Mouse (Mus musculus) CD4-positive, CD25-positive, alpha-beta regulatory T cell, adult 4 months (primary cell): ENCODE measurements around the gene Casc3. TPM values are rescaled to one million over a fixed set of nuclear protein-coding genes. Genes with fewer than 3 reads are reported as not detected.
A peak's percentile ranks its signal among the peaks of the same experiment; 100 is the strongest.

Source experiments
- ATAC-seq: one replicate; pipeline ENCODE4 v1.8.0; 2017
- polyA plus RNA-seq, 2 experiments: library from polyadenylated mRNA; unstranded; fragments of 100-300 nt; shearing (Covaris generic); gene quantifications; one replicate each; pipeline ENCODE4 v1.2.1; 2017

The Casc3 gene
- polyA plus RNA-seq, 2 experiments from 2014 or later = 13.6 to 14.5 TPM

DNA sequence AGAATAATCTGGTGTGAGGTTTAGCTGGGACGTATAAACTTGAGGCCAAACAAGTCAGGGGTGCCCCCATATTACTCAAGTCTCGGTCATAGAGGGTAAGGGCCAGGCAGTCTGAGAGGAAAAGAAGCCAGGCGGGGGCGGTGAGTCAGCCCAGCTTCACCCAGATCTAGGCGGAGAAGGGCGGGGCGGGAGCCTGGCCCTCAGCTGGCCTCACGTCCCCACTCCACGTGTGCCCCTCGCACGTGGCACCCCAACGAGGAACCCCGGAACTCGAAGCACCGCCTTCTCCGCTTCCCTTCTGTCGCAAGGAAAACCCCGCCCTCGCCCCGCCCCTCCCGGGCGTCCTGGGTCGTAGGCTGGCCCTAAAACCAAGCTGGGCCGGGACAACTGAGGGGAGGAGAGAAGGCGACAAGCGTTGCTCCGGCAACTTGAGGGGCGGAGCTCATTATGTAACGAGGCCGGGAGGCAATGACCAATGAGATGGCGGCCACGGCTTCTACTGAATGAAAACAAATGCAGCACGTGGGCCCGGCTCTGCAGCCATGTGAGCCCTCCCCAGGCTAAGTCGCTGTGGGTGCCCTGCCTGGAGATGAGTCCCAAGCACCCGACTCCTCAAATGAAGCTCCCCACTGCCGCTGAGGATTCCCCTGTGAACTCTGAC lies 30.9 kb upstream of the Casc3 start:
- peak; percentile 92 for ATAC-seq

- peak; percentile 8 for ATAC-seq
These were observed 29.9 kb upstream of the Casc3 start, which contains the start of gene Nr1d1 for GRCm38 (mm10) chr11:98774582-98775347. Nr1d1 (minus strand) TSS chr11:98775333.

DNA sequence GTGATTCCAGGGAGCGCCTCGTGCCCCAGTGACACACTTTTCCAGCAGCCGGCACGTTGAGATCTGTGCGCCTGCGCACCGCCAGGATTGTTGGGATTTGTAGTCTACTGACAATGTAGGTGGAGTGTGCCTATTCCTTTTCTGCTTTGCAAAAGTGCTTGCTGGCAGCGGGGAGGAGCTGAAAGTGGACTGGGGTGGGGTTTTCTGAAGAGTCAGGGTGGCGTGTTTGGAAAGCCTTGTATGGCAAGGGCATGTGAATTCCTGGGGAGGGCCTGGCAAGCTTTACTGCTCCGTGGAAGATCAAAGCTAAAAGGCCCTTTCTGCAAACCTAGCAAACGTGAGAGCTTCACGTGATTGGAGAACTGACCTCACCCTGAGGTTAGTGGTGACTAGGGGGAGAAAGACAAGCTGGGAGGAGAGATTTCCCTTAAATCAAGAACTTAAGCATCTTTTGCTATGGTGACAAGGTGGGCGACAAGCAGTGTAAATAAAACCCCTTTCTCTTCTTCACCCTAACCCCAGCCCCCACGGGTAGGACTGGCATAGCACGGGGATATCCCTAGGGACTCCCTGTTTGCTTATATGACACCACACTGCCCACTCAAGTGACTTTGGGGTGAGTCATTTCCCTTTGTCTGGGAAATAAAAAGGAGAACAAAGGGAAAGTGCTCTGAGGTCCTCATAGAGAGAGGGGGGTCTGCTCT lies 29.2 kb upstream of the Casc3 start:
- peak; percentile 30 for ATAC-seq

DNA sequence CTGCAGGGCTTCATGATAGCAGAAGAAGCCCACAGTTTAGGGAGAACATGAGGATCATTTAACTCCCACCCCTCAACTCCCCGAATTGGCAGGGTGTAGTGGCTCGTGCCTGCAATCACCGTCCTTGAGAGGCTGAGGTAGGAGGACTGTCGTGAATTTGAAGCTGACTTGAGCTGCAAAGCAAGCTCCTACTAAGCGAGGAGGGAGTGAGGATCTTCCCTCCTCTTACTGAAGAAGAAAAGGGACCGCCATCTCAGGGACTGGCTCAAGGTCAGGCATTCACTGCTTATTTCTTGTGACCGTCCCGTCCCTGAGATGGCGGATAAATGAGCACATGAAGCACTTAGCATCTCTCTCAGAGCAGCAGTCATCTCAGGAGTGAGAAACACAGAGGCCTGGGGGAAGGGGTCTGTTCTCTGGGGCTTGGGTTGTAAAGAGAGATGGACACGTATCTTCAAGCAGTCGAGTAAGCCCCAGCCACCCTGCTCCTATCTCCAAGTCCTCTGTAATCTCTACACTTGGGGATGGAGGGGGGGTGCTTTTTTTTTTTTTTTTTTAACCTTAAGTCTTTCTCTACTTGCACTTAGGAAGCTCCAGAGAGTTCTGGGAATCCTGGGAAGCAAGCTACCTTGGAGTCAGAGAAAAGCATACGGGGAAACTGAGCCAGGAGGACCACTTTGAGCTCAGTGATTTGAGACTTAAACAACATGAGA lies 28.5 kb upstream of the Casc3 start:
- no peak for ATAC-seq

DNA sequence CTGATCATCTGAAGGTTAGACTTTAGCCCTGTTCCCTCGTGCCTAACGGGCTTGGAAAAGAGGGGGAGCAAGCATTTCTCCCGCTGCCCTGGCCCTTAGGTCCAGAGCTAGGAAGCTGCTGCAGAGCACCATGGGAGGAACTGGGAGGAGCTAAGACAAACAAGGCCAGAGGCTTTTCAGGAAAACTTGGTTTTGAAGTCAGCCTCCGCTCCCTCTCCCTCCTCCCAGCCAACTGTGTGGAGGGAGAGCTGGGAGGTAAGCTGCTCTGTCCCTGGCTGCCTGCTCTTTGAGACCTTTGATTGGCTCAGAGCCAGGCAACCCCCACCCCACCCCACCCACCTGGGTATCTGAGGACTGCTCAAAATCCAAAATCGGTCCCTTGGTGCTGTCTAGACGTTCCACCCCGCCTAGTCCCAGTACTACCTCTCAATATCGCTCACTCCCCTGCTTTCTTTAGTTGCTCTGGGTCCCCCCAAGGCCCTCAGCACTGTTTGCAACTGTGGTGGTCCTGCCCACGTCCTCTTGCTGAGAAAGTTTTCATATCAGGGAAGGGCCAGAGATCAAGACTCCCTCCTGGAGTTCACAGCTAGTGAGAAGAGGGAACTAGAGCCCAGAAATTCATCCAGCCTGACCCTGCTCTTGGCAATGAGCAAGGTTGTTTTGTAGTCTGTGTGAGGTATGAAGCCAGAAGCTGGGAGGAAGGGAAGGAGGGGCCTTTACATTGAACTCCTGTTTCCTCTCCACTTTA lies 27.7 kb upstream of the Casc3 start:
- no peak for ATAC-seq

GRCm38 (mm10) chr11:98777888-98778287 lies 26.8 kb upstream of the Casc3 start:
- no peak for ATAC-seq

GRCm38 (mm10) chr11:98781851-98782512 lies 22.7 kb upstream of the Casc3 start:
- ATAC-seq = no peak

GRCm38 (mm10) chr11:98782651-98783235 lies 22.0 kb upstream of the Casc3 start:
- no peak for ATAC-seq

DNA sequence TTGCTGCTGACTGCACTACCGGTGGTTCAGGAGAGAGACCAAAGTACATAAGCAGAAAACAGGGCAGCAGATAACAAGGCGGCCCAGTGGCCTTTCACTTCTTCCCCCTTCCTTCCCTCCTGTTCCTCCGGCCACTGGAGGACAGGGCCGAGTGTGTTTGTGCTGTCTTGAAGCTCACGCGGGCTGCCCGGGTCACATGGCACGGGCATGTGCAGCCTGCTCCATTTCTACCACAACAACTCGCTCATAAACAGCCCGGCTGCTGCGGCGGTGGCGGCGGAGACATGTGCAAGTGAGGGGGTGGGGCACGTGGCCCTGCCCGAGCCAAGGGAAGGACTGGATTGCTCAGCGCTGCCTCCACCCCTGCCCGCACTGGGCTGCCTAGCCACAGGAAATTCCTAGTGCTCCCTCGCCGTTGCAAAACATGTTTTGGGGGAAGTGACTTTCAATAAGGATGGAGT lies 21.4 kb upstream of the Casc3 start:
- ATAC-seq = peak; percentile 70

DNA sequence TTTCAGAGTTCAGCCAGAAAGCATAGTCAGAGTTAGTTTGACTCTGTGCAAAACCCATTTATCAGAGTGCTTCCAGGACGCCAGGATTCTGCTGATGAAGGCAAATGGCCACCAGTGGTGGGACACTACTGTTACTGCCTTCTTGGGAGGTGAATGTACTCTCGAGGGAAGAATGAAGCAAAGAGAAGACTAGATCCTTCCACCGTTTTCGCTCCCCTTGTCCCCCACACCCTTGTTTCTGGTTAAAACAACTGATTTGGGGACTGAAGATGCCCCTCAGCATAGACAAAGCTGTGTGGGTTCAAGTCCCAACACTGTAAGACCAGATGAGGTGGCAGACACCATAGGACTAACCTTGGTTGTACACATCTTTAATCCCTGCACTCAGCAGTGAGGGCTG lies 20.6 kb upstream of the Casc3 start:
- no peak for ATAC-seq

DNA sequence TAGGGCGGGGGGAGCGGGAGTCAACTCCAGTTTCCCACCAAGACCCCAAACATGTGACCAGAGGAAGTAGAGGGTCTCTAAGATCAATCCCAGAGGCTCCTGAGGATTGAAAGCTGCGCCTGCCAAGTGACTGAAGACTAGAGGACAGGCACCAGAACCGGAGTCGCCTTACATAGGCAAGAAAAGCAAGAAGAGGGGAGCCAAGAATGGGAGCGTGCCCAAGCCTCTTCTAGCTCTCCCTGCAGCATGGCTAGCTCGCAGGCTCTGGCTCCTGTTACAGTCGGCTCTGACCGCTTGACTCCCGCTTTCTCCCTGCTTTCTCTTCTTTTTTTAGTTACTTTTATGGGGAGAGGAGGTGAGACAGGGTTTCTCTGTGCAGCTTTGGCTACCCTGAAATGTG lies 19.5 kb upstream of the Casc3 start:
- no peak for ATAC-seq

DNA sequence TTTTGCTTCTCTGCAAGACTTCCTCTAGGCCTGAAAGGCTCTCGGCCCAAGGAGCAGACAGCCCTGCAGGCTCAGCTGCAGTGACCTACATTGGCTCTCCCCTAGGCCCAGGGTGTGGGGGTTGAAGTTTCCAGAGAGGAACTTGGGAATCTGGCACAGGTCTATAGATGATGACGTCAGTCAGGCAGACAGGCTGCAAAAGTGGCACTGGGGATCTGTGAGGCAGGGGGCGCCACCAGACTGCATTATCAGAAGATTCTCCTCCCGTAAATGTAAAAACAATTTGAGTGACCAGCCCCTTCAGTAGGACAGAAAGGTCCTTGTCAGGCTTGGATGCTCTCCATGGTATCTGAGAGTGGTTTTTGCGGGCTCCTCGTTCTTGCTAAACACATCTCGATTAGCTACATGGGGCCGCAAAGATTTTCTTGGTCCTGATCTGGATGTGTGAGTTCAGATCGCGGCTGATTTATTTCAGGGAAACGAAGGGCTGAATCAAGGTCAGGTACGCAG lies 18.9 kb upstream of the Casc3 start:
- no peak for ATAC-seq

- ATAC-seq = peak; percentile 55
These were observed 18.1 kb upstream of the Casc3 start for GRCm38 (mm10) chr11:98786359-98787214.

- ATAC-seq = no peak
These were observed 17.5 kb upstream of the Casc3 start for GRCm38 (mm10) chr11:98787229-98787628.

DNA sequence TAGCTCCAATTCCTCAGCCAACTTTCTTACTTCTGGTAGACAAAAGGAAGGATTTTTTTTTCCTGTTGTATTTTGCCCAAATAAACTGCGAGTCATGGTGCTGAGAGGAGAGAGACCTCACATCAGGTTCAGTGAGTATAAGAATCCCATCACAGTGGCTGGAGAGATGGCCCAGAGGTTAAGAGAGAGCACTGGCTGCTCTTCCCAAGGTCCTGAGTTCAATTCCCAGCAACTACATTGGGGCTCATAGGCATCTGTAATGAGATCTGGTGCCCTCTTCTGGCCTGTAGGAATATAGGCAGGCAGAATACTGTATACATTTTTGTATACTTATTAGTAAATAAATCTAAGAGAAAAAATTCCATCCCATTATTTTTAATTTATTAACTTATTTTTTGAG lies 17.0 kb upstream of the Casc3 start:
- ATAC-seq = no peak

DNA sequence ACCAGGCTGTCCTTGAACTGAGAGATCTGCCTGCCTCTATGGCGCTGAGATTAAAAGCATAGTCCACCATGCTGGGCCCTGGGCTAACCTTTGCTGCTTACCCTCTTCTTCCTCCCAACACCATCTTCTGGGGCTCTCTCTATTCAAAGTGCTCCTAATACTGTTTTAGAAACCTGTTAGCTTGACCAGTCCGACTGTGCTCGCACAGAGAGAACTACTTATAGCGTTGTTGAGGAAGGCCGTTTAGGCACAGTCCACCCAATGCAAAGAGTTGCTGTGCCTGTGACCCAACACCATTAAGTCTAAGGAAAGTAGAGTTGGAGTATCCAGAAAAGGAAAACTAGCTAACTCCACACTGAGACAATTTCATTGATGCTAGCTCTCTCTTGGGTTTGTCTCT lies 16.6 kb upstream of the Casc3 start:
- no peak for ATAC-seq

DNA sequence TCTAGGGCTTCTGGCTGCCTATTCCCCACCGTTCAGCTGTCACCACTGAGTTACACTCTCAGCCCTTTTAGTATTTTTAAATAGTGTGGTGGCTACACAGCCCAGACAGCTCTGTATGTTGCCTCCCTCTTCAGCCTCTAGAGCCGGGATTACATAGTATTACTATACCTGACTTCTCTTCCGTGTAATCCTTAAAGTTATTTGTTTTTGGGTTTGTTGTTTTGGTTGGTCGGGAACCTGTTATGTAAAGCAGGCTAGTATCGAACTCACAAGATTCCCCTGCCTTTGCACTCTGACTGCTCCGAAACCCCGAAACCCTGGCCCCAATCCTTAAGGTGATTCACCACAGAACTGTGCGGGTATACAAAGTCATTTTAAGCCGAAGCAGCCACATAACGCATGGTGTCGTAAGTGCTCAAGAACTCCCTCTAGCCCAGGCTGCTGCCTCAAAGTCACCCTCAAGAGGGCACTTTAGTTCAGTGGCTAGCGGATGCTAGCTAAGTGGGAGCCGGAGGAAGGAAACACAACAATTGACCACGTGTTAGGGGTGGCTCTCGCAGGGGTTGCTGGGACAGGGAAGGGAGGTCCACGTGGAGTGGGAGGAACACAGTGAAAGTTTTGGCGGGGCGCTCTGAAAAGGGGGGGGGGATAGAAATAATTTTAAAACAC lies 16.0 kb upstream of the Casc3 start:
- ATAC-seq = peak; percentile 89

- ATAC-seq = no peak
These were observed 15.4 kb upstream of the Casc3 start for GRCm38 (mm10) chr11:98789219-98789807.

DNA sequence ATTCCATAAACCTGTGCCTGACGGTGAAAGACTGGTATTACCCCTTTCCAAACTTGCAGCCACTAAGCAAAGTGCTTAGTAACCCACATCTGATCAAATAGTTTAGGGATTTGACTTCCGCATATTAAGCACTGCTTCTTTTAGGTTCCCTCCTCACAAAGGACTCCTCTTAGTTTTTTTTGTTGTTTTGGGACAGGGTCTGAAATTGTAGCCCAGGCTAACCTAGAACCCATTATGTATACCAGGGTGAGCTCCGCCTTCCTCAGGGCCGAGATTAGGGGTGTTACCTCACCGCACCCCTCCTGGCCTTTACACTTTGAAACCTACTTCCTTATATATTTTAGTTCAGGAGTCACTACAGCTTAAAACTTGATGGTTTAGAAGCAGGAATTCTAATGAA lies 14.9 kb upstream of the Casc3 start:
- ATAC-seq = no peak
